Mouse (Mus musculus): Measurements from ENCODE around the gene Stx2. TPM values are rescaled to one million over a fixed set of nuclear protein-coding genes. Genes with fewer than 3 reads are reported as not detected.
A peak's percentile ranks its signal among the peaks of the same experiment; 100 is the strongest.
"Not testable (repeated sequence)": the region's sequence is repeated elsewhere in the genome, so short reads cannot be mapped to it uniquely, and the experiment has no call there.

Stx2 gene
- polyA plus RNA-seq, 1 experiment from 2014 or later: 32.7 TPM

- Histone ChIP-seq H3K4me3 (no peak overlapping the region), H3K27me3 (peaks cover 3% of the 10 kb centered on the region; the same call in 1 of the 2 replicates), H3K27ac (no peak overlapping the region), H3K9me3 (replicated peaks) (no peaks in the 10 kb centered on the region), H3K4me2 (replicated peaks) (no peak overlapping the region; the same call in 1 of the 2 replicates), H3K36me3 (no peaks in the 10 kb centered on the region), H3K9ac (no peak overlapping the region), H3K4me1 (no peaks in the 10 kb centered on the region; the same call in 1 of the 2 replicates)
- 21% methylated on average over 14 of the region's 14 CpGs for WGBS
- no peak for ATAC-seq (ENCODE audit: low FRiP score)
Observed at GRCm38 (mm10) chr5:128971298-128971697, 37.1 kb downstream of the Stx2 start.

- H3K27ac ChIP-seq: no peak overlapping the region
- peaks cover 3% of the 10 kb centered on the region; the same call in 1 of the 2 replicates for H3K27me3 ChIP-seq
- H3K36me3 ChIP-seq: no peaks in the 10 kb centered on the region
- ATAC-seq (ENCODE audit: low FRiP score): no peak
- WGBS: 72% methylated on average over 10 of the region's 10 CpGs
- H3K9me3 ChIP-seq (replicated peaks): no peaks in the 10 kb centered on the region
- H3K4me1 ChIP-seq: no peaks in the 10 kb centered on the region
- H3K9ac ChIP-seq: no peak overlapping the region
- H3K4me2 ChIP-seq (replicated peaks): no peak overlapping the region; the same call in 1 of the 2 replicates
- no peak overlapping the region for H3K4me3 ChIP-seq
Observed at GRCm38 (mm10) chr5:128970878-128971277, 37.5 kb downstream of the Stx2 start.

GRCm38 (mm10) chr5:128964353-128964752, 44.0 kb downstream of the Stx2 start:
- Histone ChIP-seq H3K9me3 (replicated peaks) (peaks cover 10% of the 10 kb centered on the region; the same call in 1 of the 2 replicates), H3K36me3 (no peaks in the 10 kb centered on the region), H3K4me2 (replicated peaks) (no peak overlapping the region), H3K27me3 (no peaks in the 10 kb centered on the region), H3K4me1 (no peaks in the 10 kb centered on the region), H3K9ac (no peak overlapping the region), H3K4me3 (no peak overlapping the region), H3K27ac (no peak overlapping the region)
- 49% methylated on average over 4 of the region's 4 CpGs for WGBS
- ATAC-seq (ENCODE audit: low FRiP score): no peak

- H3K9me3 ChIP-seq (replicated peaks): peaks cover 10% of the 10 kb centered on the region; the same call in 1 of the 2 replicates
- ATAC-seq (ENCODE audit: low FRiP score): no peak
- WGBS: 78% methylated on average over 3 of the region's 3 CpGs
Observed at GRCm38 (mm10) chr5:128958916-128959315, 49.5 kb downstream of the Stx2 start.

GRCm38 (mm10) chr5:128954371-128954770, 54.0 kb downstream of the Stx2 start:
- not testable (repeated sequence) for H3K36me3 ChIP-seq; H3K4me3 ChIP-seq; H3K9me3 ChIP-seq (replicated peaks); H3K4me2 ChIP-seq (replicated peaks); H3K9ac ChIP-seq; ATAC-seq (ENCODE audit: low FRiP score); H3K27ac ChIP-seq; H3K27me3 ChIP-seq
- H3K4me1 ChIP-seq: peaks cover 20% of the 10 kb centered on the region
- 90% methylated on average over 5 of the region's 5 CpGs for WGBS

More at GRCm38 (mm10) chr5:128958916-128959315, 49.5 kb downstream of the Stx2 start:
- H3K4me1 ChIP-seq: no peaks in the 10 kb centered on the region
- no peak overlapping the region for H3K4me2 ChIP-seq (replicated peaks)
- no peak overlapping the region for H3K9ac ChIP-seq
- no peak overlapping the region for H3K4me3 ChIP-seq
- H3K36me3 ChIP-seq: no peaks in the 10 kb centered on the region
- no peaks in the 10 kb centered on the region for H3K27me3 ChIP-seq
- no peak overlapping the region for H3K27ac ChIP-seq

- peaks cover 20% of the 10 kb centered on the region for H3K4me1 ChIP-seq
- peak within 1 kb of the TSS; percentile 63 for H3K4me2 ChIP-seq (replicated peaks)
- H3K9me3 ChIP-seq (replicated peaks): no peaks in the 10 kb centered on the region; the same call in 1 of the 2 replicates
- ATAC-seq (ENCODE audit: low FRiP score): peak; percentile 62
- peak within 1 kb of the TSS; percentile 51 for H3K4me3 ChIP-seq
- 9% methylated on average over 11 of the region's 17 CpGs for WGBS
- peak within 1 kb of the TSS; percentile 83 for H3K27ac ChIP-seq
- no peaks in the 10 kb centered on the region for H3K36me3 ChIP-seq
- peak within 1 kb of the TSS; percentile 64 for H3K9ac ChIP-seq
- H3K27me3 ChIP-seq: 0 out of 2 replicates have a peak, but pooled peaks cover 4% of the 10 kb centered on the region
Observed at GRCm38 (mm10) chr5:128953278-128954070, 54.9 kb downstream of the Stx2 start, which contains the start of gene Rimbp2. Gene Rimbp2 (minus strand): TSS chr5:128953486.

- Histone ChIP-seq H3K27ac (peak overlapping the region; percentile 83), H3K4me3 (peak overlapping the region; percentile 51)
Observed at GRCm38 (mm10) chr5:128952291-128953195, 55.8 kb downstream of the Stx2 start.

GRCm38 (mm10) chr5:128951472-128951871, 56.9 kb downstream of the Stx2 start:
- ATAC-seq (ENCODE audit: low FRiP score): no peak
- Histone ChIP-seq H3K4me2 (replicated peaks) (peak overlapping the region; percentile 63), H3K27me3 (0 out of 2 replicates have a peak, but pooled peaks cover 4% of the 10 kb centered on the region), H3K36me3 (no peaks in the 10 kb centered on the region), H3K4me3 (peak overlapping the region; percentile 51), H3K9me3 (replicated peaks) (no peaks in the 10 kb centered on the region; the same call in 1 of the 2 replicates), H3K27ac (no peak overlapping the region), H3K9ac (0 out of 2 replicates have a peak overlapping the region, but pooled peaks have one; percentile 13), H3K4me1 (peaks cover 20% of the 10 kb centered on the region)
- 45% methylated on average over 4 of the region's 4 CpGs for WGBS

More at GRCm38 (mm10) chr5:128952291-128953195, 55.8 kb downstream of the Stx2 start:
- under 1% methylated on average over 35 of the region's 35 CpGs for WGBS
- peak overlapping the region; percentile 63 for H3K4me2 ChIP-seq (replicated peaks)
- 0 out of 2 replicates have a peak, but pooled peaks cover 4% of the 10 kb centered on the region for H3K27me3 ChIP-seq
- no peaks in the 10 kb centered on the region; the same call in 1 of the 2 replicates for H3K9me3 ChIP-seq (replicated peaks)
- no peaks in the 10 kb centered on the region for H3K36me3 ChIP-seq
- H3K4me1 ChIP-seq: peaks cover 20% of the 10 kb centered on the region
- ATAC-seq (ENCODE audit: low FRiP score): peak; percentile 79
- H3K9ac ChIP-seq: peak overlapping the region; percentile 64

GRCm38 (mm10) chr5:128947093-128947492, 61.3 kb downstream of the Stx2 start:
- Histone ChIP-seq H3K9ac (no peak overlapping the region), H3K4me2 (replicated peaks) (no peak overlapping the region), H3K27me3 (0 out of 2 replicates have a peak, but pooled peaks cover 4% of the 10 kb centered on the region), H3K36me3 (no peaks in the 10 kb centered on the region), H3K4me3 (no peak overlapping the region), H3K9me3 (replicated peaks) (no peaks in the 10 kb centered on the region), H3K27ac (no peak overlapping the region), H3K4me1 (0 out of 2 replicates have a peak, but pooled peaks cover 6% of the 10 kb centered on the region)
- 71% methylated on average over 5 of the region's 5 CpGs for WGBS
- no peak for ATAC-seq (ENCODE audit: low FRiP score)

GRCm38 (mm10) chr5:128940436-128940835, 67.9 kb downstream of the Stx2 start:
- 80% methylated on average over 10 of the region's 10 CpGs for WGBS
- Histone ChIP-seq H3K9ac (no peak overlapping the region), H3K4me3 (no peak overlapping the region), H3K4me1 (no peaks in the 10 kb centered on the region), H3K27ac (no peak overlapping the region), H3K9me3 (replicated peaks) (no peaks in the 10 kb centered on the region), H3K27me3 (no peaks in the 10 kb centered on the region), H3K36me3 (no peaks in the 10 kb centered on the region), H3K4me2 (replicated peaks) (no peak overlapping the region)
- no peak for ATAC-seq (ENCODE audit: low FRiP score)

GRCm38 (mm10) chr5:128935359-128935899, 72.9 kb downstream of the Stx2 start:
- peak; percentile 52; the same call in 1 of the 2 replicates for ATAC-seq (ENCODE audit: low FRiP score)

More at GRCm38 (mm10) chr5:128935359-128935899, 72.9 kb downstream of the Stx2 start:
- H3K9ac ChIP-seq: no peak overlapping the region
- WGBS: 81% methylated on average over 6 of the region's 6 CpGs
- no peaks in the 10 kb centered on the region for H3K27me3 ChIP-seq
- H3K9me3 ChIP-seq (replicated peaks): no peaks in the 10 kb centered on the region
- no peak overlapping the region for H3K4me2 ChIP-seq (replicated peaks)
- no peak overlapping the region for H3K4me3 ChIP-seq
- no peaks in the 10 kb centered on the region for H3K36me3 ChIP-seq
- H3K4me1 ChIP-seq: no peaks in the 10 kb centered on the region
- H3K27ac ChIP-seq: no peak overlapping the region
